Mouse (Mus musculus) hindbrain, embryonic 14.5 days (tissue): ENCODE measurements around the gene Fbxw4. TPM values are rescaled to one million over a fixed set of nuclear protein-coding genes. Genes with fewer than 3 reads are reported as not detected.

Experiments
- ATAC-seq: fragments of 200-750 bp; cut with Nextera tagmentation; 2 replicates; pipeline ENCODE4 v1.8.0; 2017; ENCODE audit warnings: moderate number of reproducible peaks, mild to moderate bottlenecking, moderate TSS enrichment, moderate library complexity; ENCODE audit not compliant: low FRiP score
- DNase-seq: peaks from one replicate; pipeline ENCODE4 v3.0.0-alpha.2; 2015; ENCODE audit warnings: low spot score
- H3K27ac ChIP-seq: fragments of 300-500 bp; sonication (generic); 2 replicates; pipeline ENCODE4 v1.5.1; 2014; ENCODE audit warnings: mild to moderate bottlenecking, moderate library complexity
- H3K27me3 ChIP-seq: fragments of 300-500 bp; sonication (generic); 2 replicates; pipeline ENCODE4 v1.6.1; 2014; ENCODE audit warnings: mild to moderate bottlenecking, low read length, mixed read lengths; ENCODE audit not compliant: control insufficient read depth, insufficient read depth
- H3K36me3 ChIP-seq: fragments of 300-500 bp; sonication (generic); replicated peaks from 2 replicates; pipeline ENCODE4 v1.6.1; 2014; ENCODE audit not compliant: control insufficient read depth, insufficient read depth
- H3K4me1 ChIP-seq: fragments of 300-500 bp; sonication (generic); replicated peaks from 2 replicates; pipeline ENCODE4 v1.6.1; 2014; ENCODE audit warnings: antibody characterized with exemption, low read length, mixed read lengths; ENCODE audit not compliant: control insufficient read depth, insufficient read depth
- H3K4me2 ChIP-seq: fragments of 300-500 bp; sonication (generic); replicated peaks from 2 replicates; pipeline ENCODE4 v1.6.1; 2014; ENCODE audit warnings: mild to moderate bottlenecking, moderate library complexity
- H3K4me3 ChIP-seq: fragments of 300-500 bp; sonication (generic); replicated peaks from 2 replicates; pipeline ENCODE4 v1.5.1; 2014; ENCODE audit warnings: mild to moderate bottlenecking, low read length
- H3K9ac ChIP-seq: fragments of 300-500 bp; sonication (generic); 2 replicates; pipeline ENCODE4 v1.6.1; 2014
- H3K9me3 ChIP-seq: fragments of 300-500 bp; sonication (generic); 2 replicates; pipeline ENCODE4 v1.6.1; 2016; ENCODE audit warnings: low read length; ENCODE audit not compliant: control insufficient read depth
- WGBS: fragments of 180-500 bp; shearing (Covaris S2); extraction: QIAGEN DNeasy Blood & Tissue Kit; methylation state at CpG from one replicate; pipeline ENCODE4 v1.1.7; 2014; 5-methylcytosine and 5-hydroxymethylcytosine counted together
- polyA plus RNA-seq: library from polyadenylated mRNA; unstranded; fragments of >200 nt; fragmentation: Nextera tagmentation; extraction: Ambion mirVana; gene quantifications from 2 replicates; pipeline ENCODE4 v1.2.1, GENCODE M21; 2014

The Fbxw4 gene
- polyA plus RNA-seq, 1 experiment from 2014 or later, result 6.7 TPM

- H3K9ac ChIP-seq, result no peak overlapping the region
- DNase-seq, result no peak
- no peaks in the 10 kb centered on the region for H3K9me3 ChIP-seq
- no peak overlapping the region for H3K4me2 ChIP-seq
- peaks cover 25% of the 10 kb centered on the region; the same call in 1 of the 2 replicates for H3K27me3 ChIP-seq
- no peak overlapping the region for H3K4me3 ChIP-seq
- WGBS, result 87% methylated on average over 9 of the region's 9 CpGs
- H3K4me1 ChIP-seq, result no peaks in the 10 kb centered on the region; the same call in 1 of the 2 replicates
- ATAC-seq, result no peak
- H3K36me3 ChIP-seq, result 0 out of 2 replicates have a peak, but pooled peaks cover 3% of the 10 kb centered on the region
- no peak overlapping the region for H3K27ac ChIP-seq
These were observed 67.2 kb downstream of the Fbxw4 start for GRCm38 (mm10) chr19:45592916-45593315.

GRCm38 (mm10) chr19:45591704-45592103 is 68.4 kb downstream of the Fbxw4 start:
- Histone ChIP-seq H3K27ac (no peak overlapping the region), H3K4me2 (no peak overlapping the region), H3K36me3 (0 out of 2 replicates have a peak, but pooled peaks cover 3% of the 10 kb centered on the region), H3K9me3 (no peaks in the 10 kb centered on the region), H3K27me3 (peaks cover 24% of the 10 kb centered on the region; the same call in 1 of the 2 replicates), H3K4me3 (no peak overlapping the region), H3K9ac (no peak overlapping the region), H3K4me1 (no peaks in the 10 kb centered on the region; the same call in 1 of the 2 replicates)
- WGBS, result 88% methylated on average over 7 of the region's 7 CpGs
- DNase-seq (no peak), ATAC-seq (no peak)

- no peaks in the 10 kb centered on the region for H3K4me1 ChIP-seq
- no peak overlapping the region for H3K4me2 ChIP-seq
- no peak overlapping the region for H3K4me3 ChIP-seq
- H3K36me3 ChIP-seq, result 0 out of 2 replicates have a peak, but pooled peaks cover 3% of the 10 kb centered on the region
- H3K27ac ChIP-seq, result no peak overlapping the region
- DNase-seq, result no peak
- WGBS, result 83% methylated on average over 6 of the region's 6 CpGs
- peaks cover 17% of the 10 kb centered on the region; the same call in 1 of the 2 replicates for H3K27me3 ChIP-seq
- no peaks in the 10 kb centered on the region for H3K9me3 ChIP-seq
- no peak overlapping the region for H3K9ac ChIP-seq
- ATAC-seq, result no peak
These were observed 70.4 kb downstream of the Fbxw4 start for GRCm38 (mm10) chr19:45589761-45590160.

GRCm38 (mm10) chr19:45587509-45588292 is 72.4 kb downstream of the Fbxw4 start:
- H3K9ac ChIP-seq, result no peak overlapping the region
- ATAC-seq (no peak), DNase-seq (no peak)
- H3K4me3 ChIP-seq, result no peak overlapping the region
- no peak overlapping the region for H3K4me2 ChIP-seq
- H3K27ac ChIP-seq, result no peak overlapping the region
- H3K9me3 ChIP-seq, result no peaks in the 10 kb centered on the region
- no peaks in the 10 kb centered on the region for H3K4me1 ChIP-seq
- WGBS, result 91% methylated on average over 6 of the region's 6 CpGs
- peaks cover 8% of the 10 kb centered on the region; the same call in 1 of the 2 replicates for H3K27me3 ChIP-seq
- H3K36me3 ChIP-seq, result 0 out of 2 replicates have a peak, but pooled peaks cover 3% of the 10 kb centered on the region

GRCm38 (mm10) chr19:45586850-45587249 is 73.3 kb downstream of the Fbxw4 start:
- H3K4me3 ChIP-seq, result no peak overlapping the region
- H3K4me1 ChIP-seq, result peaks cover 7% of the 10 kb centered on the region
- 74% methylated on average over 3 of the region's 3 CpGs for WGBS
- H3K27ac ChIP-seq, result no peak overlapping the region
- DNase-seq (no peak), ATAC-seq (no peak)
- peaks cover 5% of the 10 kb centered on the region; the same call in 1 of the 2 replicates for H3K27me3 ChIP-seq
- H3K4me2 ChIP-seq, result no peak overlapping the region
- no peak overlapping the region for H3K9ac ChIP-seq
- H3K36me3 ChIP-seq, result 0 out of 2 replicates have a peak, but pooled peaks cover 3% of the 10 kb centered on the region
- H3K9me3 ChIP-seq, result no peaks in the 10 kb centered on the region

- no peak overlapping the region for H3K9ac ChIP-seq
- ATAC-seq, result no peak
- H3K4me1 ChIP-seq, result peaks cover 11% of the 10 kb centered on the region
- no peaks in the 10 kb centered on the region for H3K27me3 ChIP-seq
- no peak overlapping the region for H3K4me3 ChIP-seq
- 75% methylated on average over 9 of the region's 9 CpGs for WGBS
- no peak overlapping the region for H3K4me2 ChIP-seq
- no peaks in the 10 kb centered on the region for H3K36me3 ChIP-seq
- DNase-seq, result no peak
- no peak overlapping the region for H3K27ac ChIP-seq
- no peaks in the 10 kb centered on the region for H3K9me3 ChIP-seq
These were observed 75.1 kb downstream of the Fbxw4 start for GRCm38 (mm10) chr19:45584856-45585620.

- Histone ChIP-seq H3K36me3 (peaks cover 10% of the 10 kb centered on the region), H3K9ac (no peak overlapping the region), H3K4me3 (no peak overlapping the region), H3K27me3 (no peaks in the 10 kb centered on the region), H3K4me2 (no peak overlapping the region), H3K4me1 (peaks cover 11% of the 10 kb centered on the region), H3K27ac (no peak overlapping the region), H3K9me3 (no peaks in the 10 kb centered on the region)
- ATAC-seq (no peak), DNase-seq (no peak)
- whole genome bisulfite sequencing, result 87% methylated on average over 6 of the region's 6 CpGs
These were observed 77.0 kb downstream of the Fbxw4 start for GRCm38 (mm10) chr19:45583136-45583535.

- peaks cover 11% of the 10 kb centered on the region for H3K4me1 ChIP-seq
- H3K27ac ChIP-seq, result no peak overlapping the region
- H3K9me3 ChIP-seq, result no peaks in the 10 kb centered on the region
- no peak overlapping the region for H3K4me3 ChIP-seq
- ATAC-seq (no peak; the same call in 1 of the 2 replicates), DNase-seq (no peak)
- no peak overlapping the region for H3K4me2 ChIP-seq
- no peaks in the 10 kb centered on the region for H3K27me3 ChIP-seq
- no peak overlapping the region for H3K9ac ChIP-seq
- WGBS, result 11% methylated on average over 8 of the region's 8 CpGs
- H3K36me3 ChIP-seq, result peaks cover 20% of the 10 kb centered on the region
These were observed 78.0 kb downstream of the Fbxw4 start for GRCm38 (mm10) chr19:45582161-45582560.

- H3K4me3 ChIP-seq, result no peak overlapping the region
- H3K9me3 ChIP-seq, result no peaks in the 10 kb centered on the region
- DNase-seq, result no peak
- no peak overlapping the region for H3K9ac ChIP-seq
- peaks cover 11% of the 10 kb centered on the region for H3K4me1 ChIP-seq
- no peak for ATAC-seq
- H3K36me3 ChIP-seq, result peaks cover 20% of the 10 kb centered on the region
- H3K27me3 ChIP-seq, result no peaks in the 10 kb centered on the region
- no peak overlapping the region for H3K4me2 ChIP-seq
- no peak overlapping the region for H3K27ac ChIP-seq
- 68% methylated on average over 3 of the region's 3 CpGs for WGBS
These were observed 78.9 kb downstream of the Fbxw4 start for GRCm38 (mm10) chr19:45581257-45581656.
